Mouse (Mus musculus) kidney, adult 9 months (tissue): ENCODE data around the gene Vav2.

Experiments used
- DNase-seq: peaks from one replicate; pipeline ENCODE4 v3.0.0; 2022

Gene Vav2

DNA sequence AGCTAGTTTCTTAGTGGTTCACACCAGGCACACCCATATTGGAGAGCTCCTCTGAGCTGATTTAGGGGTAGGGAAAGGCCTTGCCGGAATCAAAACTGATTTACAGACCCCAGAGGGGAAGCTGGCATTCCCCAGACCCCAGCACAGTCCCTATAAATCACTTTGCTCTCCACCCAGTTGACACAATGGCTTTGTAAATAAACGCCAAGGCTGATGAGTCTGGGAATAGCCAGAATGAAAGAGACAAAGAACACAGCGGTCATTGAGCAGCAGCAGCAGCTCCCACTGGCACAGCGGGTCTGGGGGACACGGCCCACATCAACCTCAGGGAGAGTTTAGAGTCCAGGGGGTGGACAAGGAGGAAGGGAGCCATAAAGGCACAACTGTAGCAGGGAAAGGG, 65.0 kb downstream of the Vav2 start:
- DNase-seq, result no peak

DNA sequence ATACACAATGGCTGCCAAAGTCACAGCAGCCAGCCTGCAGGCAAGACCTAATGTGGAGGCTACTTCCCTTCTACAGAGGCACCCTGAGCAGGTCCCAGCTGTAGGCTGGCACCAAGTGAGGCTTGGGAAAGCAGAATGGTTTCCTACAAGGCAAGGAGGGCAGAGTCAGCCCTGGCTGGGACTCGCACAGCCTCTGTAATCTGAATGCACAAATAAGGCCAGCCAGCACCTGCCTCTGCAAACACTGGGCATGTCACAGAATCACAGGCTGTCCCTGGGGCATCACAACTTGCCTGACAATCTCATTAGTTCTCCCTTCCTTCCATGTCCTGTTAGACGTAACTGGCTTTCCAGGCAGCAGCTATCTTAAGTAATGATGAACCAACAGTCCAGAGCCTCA, 68.4 kb downstream of the Vav2 start:
- DNase-seq, result no peak

DNA sequence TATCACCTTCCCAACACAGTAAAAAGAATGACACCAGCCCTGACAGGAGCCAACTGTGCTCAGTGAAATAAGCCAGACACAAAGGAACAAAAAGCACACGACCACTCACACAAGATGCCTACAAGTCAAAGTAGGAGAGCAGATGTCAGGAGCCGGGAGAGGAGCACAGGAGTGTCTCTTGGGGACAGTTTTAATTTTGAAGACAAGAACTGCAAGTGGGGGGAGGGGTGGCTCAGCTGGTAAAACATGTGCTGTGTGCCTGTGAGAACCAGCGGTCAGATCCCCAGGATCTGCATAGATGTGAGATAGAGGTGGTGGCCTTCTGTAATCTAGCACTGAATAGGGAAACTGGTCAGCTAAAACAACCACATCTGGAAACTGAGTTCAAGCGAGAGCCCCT, 71.1 kb downstream of the Vav2 start:
- DNase-seq, result no peak

DNA sequence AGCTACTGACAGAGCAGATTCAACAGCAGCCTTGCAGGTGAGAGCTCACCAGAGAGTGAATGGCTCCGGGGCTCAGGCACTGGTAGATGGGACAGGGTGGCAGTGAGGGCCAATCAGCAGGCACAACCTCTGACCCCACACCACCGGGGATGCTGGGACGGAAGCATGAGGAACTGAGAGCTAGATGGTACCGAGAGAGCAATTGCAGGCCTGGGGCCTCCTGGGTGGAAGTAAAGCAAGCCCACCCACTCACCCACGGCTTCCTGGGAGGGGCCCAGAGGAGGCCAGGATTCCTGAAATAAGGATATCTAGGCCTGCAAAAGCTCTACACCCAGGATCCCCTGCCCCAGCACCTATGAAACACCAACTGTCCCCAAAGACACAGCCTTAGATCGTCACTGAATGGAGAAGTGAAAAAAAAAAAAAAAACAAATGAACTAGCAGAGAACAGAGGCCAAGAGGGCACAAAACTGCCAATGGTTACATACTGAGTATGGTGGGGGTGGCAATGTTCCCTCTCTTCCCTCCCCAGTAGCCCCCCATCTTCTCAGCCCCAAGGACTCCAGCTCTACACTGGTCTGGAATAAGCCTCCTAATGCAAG, 72.1 kb downstream of the Vav2 start:
- no peak for DNase-seq

DNA sequence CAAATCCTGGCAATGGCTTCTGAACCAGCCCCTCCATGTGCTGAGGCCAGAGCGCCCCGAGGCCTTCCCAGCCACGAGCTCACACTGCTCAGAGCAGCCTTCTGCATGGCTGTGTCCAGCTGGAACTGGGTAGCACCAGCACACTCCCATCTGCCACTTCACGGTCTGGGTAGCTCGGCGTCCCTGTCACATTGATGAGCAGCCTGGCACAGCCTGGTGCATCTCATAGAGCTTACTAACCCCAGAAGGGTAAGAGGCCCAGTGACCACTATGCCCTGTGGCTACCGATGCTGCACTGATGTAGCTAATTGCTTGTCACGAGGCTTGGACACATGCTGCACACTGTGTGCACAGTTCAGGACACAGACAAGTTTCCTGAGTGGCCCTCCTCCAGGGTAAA, 74.1 kb downstream of the Vav2 start:
- DNase-seq, result no peak

DNA sequence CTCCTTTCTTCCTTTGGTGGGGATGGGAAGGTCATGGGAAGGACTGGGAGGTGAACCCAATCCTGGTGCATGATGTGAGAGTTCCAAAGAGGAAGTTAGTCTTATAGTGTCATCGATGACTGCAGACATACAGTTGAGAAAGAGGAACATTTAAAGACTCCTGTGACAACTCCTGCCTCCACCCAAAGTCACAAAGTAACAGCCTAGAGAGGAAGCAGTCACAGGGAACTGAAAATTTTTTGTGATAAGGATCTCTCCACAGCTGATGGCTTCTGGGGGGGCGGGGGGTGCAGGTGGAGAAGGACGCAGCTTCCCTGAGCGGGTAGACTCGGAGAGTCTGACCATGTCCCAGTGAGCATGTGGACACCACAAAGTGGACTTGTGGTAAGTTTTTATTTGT, 76.5 kb downstream of the Vav2 start:
- no peak for DNase-seq

DNA sequence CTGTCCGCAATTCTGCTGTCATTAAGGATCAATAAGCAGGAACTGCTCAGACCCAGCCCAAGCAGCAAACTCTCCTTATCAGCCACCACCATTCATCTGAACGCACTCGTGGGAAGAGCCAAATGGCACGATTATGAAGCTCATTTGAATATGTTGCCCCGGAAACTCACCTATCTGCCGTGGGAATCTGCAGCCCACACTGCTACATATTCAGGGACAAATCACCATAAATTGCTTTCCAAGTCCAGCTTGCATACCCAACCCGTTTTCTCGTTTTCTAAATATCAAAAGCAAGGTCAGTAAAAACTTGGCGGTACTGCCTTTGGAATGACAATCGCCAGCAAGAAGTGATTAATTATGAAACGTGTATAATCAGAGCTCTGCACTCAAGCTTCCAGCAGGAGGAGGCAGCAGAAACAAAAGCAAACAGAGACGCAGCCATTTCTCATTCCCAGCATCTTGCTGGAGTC, 82.8 kb downstream of the Vav2 start:
- DNase-seq, result no peak

DNA sequence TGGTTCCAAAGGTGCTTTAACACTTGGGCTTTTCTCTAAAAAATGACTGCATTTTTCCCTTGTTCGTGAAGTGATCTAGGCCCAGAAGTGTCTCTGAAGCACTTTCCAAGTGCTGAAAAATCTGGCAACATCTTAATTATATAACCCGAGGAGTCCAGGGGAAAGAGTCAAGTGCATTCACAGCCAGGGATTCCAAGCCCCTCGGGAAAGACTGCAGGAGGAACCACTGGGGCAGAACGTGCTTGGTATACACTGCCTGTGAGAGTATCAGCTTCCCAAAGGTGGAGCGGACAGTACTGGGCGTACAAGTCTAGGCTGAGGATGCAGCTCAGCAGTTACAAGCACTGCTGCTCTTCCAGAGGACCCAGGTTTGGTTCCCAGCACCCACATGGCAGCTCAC, 86.2 kb downstream of the Vav2 start:
- DNase-seq, result peak; percentile 55

DNA sequence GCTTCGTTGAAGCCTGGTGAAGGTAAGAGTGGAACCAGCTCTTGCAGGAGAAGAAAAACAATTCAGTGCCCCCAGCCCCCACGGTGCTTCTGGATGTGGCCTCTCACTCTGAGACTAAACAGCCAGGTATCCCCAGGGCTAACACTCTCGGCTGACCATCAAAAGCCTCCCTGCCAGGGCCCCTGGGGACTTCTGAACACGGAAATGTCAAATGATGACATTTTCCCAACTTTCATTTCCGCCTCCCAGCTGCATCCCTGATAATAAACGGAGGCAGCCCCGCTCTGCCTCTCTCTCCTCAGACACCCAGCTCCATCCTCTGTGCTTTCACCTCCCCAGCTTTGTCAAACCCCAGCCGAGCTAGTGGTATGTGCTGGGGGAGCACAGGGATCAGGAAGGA, 87.8 kb downstream of the Vav2 start:
- DNase-seq, result no peak

DNA sequence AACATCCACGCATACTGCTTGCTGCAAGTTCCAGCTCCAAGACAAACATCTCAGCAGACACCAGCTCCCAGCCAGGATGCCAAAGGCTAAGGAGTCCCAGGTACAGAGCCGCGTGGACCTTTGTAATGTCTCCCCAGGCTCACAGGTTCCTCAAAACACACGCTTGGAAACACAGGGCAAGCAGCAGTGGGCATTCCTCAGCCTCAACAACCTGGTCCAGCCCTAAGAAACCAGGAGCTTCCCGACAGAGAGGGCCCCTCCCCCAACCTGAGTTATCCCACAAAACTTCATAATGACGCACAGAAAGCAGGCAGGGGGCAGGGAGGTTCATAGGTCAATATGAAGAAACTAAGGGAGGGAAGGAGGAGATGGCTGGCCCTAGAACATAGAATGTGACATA, 89.6 kb downstream of the Vav2 start:
- DNase-seq, result peak; percentile 42

DNA sequence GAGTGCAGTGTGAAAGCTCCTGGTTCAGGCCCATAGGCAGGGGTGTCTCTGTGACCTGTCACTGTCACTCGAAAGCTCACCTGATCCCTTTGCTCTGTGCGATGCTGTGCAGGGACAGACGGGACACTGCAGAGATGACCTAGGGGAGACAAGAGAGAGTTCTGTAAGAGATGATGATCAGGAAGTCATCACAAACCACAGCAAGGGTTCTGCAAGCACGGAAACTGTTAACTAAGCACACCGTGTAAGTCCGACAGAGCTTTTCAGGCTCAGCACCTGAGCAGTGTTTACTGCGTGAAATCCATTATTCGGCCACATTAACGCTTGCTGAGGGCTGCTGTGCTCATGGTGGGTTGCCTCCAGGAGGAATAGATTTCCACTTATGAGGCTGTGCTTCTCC, 90.2 kb downstream of the Vav2 start:
- DNase-seq, result no peak

DNA sequence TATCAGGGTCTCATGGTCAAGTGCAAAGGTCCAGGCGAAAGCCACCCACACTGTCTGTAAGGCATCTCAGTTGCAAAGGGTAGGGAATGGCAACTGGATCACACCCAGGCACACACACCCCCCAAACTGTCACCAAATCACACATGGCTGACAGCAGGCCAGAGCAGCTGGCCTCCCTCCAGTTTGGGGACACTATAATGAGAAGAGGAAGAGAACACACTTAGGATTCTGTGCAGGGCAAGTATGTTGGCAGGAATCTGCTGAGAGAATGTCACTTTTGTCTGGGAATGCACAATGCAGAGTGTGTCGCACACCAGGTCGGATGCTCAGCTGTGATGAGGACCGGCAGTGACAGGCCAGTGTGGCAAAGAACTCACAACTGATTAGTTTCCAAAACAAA, 92.0 kb downstream of the Vav2 start:
- DNase-seq, result peak; percentile 42

DNA sequence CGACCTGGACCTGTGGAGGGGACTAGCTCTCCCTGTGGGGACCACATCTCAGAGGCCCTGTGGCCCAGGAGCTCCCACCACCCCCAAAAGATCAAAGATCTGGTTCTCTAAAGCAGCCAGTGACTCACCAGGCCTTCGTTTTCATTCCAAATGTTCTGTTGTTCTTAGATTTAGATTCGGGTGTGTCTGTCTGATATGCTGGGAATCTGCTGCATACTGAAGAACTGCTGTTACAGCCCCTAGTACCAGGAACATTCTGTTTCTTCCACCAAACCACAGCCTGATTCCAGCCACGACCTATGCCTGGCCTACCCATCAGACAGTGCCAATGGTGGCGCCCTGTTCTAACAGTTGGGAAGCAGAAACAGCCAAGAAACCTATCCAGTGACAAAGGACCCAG, 95.3 kb downstream of the Vav2 start:
- no peak for DNase-seq

DNA sequence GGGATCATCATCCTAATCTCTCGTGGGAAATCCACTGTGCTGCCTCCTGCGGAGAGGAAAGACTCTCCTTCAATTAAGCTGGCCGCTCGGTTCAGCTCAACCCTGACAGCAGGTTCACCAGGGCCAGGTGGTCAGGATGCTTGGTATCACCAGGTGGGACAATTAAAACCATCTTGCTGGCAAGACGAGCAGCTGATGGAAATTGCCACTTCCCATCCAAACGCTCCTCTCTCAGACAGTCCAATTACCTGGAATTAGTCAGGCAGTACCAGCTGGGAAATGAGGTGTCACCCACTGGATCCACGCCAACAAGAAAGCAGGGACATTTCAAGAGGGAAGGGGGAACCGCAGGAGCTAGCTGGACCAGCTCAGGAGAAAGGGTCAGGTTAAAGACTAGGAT, 96.4 kb downstream of the Vav2 start:
- no peak for DNase-seq

DNA sequence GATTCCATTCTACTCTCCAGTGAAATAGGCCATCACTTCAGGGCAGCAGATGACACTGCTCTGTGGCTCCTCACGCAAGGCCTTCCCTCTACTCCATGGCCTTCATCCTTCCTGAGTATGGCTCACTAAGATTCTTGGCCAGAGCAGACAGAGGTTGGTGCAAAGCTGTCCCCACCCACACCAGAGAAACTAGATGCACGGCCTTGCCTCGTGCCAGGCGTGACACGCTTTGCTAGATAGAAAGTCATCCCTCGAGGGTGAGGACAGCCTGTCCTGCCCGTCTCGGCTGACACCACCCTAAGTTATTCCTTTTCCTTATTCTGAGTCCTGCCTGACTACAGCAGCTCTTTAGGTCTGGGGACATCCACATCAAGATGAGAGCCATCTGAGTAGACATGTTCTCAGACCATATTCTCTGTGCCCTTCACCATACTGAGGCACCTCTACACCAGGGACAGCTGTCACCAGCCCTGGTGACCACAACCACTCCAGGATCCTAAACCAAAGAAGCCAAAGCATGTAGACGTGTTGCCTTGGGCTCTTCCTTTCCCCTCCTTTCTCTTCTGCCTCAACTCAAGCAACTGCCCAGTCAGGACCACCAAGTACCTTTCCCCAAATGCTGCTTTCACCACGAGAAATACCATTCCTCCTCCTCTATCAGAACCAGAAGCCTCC, 97.3 kb downstream of the Vav2 start:
- DNase-seq, result no peak

DNA sequence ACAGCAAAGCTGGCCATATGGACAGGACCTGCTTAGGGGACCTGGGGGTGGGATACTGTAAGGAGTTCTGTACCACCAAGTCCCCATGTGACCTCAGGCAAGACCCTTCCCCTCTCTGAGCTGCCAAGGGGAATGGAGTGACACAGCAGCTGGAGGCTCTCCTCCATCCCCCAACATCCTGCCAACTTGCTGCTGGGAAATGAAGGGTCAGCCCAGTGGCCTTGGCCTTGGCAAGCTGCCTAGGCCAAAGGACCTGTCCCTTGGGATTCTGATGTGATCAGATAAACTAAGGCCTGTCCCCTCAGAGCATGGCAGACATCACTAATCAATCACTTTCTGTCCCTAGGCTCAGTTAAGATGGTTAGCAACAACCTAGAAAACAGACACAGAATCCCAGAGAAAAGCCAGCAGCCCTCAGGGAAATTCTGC, 98.2 kb downstream of the Vav2 start:
- peak; percentile 67 for DNase-seq

DNA sequence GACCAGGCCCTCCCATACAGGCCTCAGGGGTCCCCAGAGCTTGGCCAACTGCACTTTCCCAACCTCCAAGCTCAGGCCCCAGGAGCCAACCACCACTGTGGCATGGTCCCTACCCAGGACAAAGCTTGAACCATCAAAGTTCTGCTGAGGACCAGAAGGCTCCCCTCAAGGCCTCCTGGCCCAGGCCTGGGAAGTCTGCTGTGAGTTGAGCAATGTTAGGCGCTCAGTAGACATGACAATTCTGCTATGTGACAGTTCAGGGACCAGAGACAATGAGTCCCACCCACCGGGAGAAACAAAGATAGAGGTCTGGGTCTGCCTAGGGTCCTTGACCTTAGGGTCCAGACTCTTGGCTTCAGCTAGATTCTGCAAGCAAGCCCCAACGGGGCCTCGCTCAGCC, 98.9 kb downstream of the Vav2 start:
- no peak for DNase-seq

DNA sequence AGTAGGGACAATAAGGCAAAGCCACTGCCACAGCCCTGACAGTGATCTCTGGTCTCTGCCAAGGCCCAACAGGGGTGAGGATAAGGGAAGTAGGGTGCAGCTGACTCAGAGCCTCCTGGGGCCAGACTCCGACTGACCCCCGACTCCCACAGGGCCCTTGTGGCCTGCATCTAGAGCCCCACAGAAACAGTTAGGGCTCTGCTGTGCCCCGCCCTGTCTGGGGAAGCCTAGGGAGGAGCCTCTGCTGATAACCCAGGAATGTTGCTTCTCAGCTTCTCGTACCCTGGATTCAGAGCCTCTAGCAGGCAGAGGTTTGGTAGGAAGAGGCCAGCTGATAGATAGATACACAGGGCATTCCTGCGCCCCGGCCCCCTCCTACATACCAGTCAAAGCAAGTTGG, 99.8 kb downstream of the Vav2 start:
- no peak for DNase-seq

DNA sequence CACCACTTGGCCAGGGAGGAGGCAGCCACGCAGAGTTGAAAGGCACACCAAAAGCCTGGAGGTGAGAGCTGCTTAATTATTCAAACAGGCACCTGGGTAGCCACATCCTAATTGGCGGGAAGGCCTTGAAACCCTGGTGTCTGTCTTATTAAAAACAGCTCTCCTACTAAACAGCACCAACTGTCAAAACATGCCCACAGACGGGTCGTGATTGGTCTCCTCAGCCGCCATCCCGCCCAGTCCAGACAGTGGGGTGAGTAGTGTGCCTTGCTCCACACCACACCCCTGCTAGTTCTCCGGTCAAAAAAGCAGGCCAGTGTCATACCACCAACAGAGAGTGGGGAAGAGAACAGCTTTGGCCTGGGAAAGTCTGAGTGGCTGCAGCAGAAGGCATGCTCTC, 100.5 kb downstream of the Vav2 start:
- DNase-seq, result no peak

DNA sequence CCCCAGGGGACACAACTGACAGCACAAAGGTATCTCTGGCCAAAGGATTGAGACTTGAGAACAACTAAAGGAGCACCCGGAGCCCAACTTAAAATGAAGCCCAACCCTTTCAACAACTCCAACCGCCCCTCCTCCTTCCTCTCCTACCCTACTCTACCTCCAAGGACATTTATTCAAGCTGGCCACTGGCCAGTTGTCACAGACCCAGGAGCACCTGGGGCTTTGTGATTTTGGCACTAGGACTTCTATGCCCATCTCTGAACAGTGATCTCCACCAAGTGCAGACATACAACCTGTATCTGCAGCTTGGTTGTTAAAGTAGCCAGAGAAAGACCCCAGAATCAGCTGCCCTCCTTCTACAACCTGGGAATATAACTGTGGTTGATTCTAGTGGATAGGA, 102.1 kb downstream of the Vav2 start:
- peak; percentile 38 for DNase-seq

DNA sequence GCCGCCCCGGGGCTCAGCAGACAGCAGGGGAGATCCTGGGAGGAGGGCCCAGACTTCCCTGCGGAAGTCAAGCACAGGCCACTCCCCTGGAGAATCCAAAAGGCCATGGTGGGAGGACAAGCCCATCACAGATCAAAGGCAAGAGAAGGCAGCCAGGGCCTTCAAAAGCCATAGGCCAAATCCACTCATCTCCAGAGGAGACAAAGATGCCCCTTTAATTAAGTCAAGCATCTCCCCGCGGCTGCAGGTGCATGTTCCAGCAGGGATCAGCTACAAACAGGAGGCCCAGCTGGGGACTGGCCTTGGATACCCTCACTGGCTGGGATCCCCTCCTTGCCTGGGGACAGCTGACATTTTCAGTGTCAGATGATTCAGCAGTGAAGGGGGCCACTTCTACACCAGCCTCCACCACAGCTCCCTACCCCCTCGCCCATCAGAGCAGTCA, 105.4 kb downstream of the Vav2 start:
- DNase-seq, result no peak

DNA sequence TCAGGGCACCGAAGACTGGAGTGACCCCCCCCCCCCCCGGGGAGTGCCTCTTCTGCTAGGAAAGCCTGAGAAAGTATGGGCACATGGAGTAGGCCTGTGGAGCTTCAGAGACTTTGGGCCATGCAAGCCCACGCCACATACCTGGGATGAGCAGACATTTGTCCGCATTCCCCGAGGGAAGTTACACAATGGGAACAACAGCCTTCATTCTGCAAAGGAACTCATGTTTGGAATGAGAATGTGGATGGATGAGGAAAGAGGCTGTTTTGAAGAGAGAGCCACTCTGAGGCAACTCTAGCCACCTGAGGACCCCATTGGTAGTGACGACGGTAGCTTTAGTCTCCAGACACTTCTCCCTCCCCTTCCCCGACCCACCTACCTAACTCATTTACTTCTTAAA, 106.0 kb downstream of the Vav2 start:
- DNase-seq, result no peak

DNA sequence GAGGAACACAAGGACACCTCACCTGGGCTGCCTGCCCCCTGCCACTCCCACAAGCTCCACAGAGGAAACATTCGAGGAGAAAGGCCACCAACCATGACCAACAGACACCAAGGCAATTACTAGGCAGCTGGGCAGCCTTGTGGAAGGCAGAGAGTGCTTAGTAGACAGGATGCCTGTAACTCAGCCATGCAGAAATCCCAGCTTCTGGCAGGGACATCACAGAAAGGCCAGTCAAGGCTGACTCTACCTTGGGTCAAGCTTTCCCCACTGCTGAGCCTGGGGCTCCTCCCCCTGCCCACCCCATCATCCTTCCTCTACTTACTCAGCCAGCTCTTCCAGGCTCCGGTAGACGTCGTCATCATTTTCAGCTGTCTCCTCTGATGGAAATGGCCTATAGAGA, 108.2 kb downstream of the Vav2 start:
- DNase-seq, result peak; percentile 94

DNA sequence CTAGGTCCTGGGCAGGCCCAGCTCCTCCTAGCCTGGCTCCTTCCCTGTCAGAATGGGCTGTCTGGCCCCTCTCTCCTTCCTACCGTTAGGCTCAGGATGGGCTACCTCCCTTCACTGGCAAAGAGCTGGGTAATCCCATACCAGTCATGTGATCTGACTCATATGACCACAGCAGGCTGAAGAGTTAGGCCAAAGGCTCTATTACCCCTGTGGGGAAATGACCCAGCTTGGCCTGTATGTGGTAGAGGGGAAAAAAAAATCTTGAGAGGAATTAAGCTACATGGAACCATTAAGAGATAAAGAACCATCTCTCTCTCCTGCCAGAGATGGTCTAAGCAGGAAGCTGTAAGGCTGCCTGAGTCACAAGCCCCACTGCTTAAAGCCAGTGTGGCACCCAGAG, 108.6 kb downstream of the Vav2 start:
- DNase-seq, result no peak

DNA sequence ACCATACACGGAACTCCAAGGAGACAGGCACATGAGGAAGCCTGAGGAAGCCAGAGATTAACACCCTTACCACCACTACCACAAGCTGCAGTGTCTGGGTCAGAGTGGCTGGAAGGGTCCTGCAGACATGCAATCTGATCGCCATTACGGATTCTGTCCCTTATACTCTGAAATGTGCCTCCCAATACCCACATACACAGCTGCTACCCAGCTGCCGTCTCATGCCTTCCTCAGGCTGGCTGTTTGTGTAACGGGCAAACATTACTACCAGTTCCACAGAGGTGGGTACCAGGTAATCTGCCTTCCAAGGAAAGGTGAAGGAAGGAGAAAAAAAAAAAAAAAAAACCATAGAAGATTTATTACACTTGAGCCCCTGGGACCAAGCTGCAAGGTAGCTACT, 110.7 kb downstream of the Vav2 start:
- no peak for DNase-seq
